Mouse (Mus musculus): ENCODE measurements around the gene Aar2. TPM values are rescaled to one million over a fixed set of nuclear protein-coding genes. Genes with fewer than 3 reads are reported as not detected.

Aar2 gene
- total RNA-seq, 2 experiments from 2014 or later: 22.3 to 23.2 TPM

DNA sequence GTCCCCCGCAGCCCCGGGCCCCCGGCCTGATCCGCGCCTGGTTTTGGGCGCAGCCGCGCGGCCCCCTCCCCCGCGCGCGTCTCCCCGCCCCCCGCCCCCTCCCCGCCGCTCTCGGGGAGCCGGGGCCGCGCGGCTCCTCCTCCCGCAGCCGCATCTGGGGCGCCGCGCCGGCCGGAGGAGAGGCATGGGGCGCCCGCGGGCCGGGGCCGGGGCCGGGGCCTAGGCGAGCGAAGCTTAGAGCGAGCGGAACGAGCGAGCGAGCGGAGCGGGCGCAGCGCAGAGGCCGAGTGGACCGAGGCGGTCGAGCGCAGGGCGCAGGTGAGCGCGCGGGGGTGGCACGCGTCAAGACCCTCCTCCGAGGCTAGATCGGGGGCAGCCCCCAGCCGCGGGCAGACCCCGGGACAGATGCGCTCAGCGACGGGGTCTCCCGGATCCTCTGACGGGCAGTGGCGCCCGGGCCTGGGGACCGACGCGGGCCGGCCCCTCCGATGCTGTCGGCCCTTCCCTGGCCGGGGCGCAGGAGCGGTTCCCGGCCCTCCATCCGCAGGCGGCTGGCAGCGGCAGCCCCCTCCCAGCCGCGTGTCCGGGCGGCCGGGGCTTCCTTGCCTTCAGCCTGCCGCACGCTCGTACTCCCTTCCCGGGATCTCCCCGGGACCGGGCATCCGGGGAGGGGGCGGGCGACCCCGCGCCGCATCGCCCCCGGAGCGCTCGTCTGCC, 66.3 kb downstream of the Aar2 start, which contains the start of gene Dlgap4:
Gene Dlgap4, plus strand, starts transcription at position 165 of the 717 bp plus-strand sequence.
- intact Hi-C loops (cut with DNase I): loop anchor here (2.0 kb wide), 1 partner anchor 91 kb away; no protein-coding TSS in a partner anchor

DNA sequence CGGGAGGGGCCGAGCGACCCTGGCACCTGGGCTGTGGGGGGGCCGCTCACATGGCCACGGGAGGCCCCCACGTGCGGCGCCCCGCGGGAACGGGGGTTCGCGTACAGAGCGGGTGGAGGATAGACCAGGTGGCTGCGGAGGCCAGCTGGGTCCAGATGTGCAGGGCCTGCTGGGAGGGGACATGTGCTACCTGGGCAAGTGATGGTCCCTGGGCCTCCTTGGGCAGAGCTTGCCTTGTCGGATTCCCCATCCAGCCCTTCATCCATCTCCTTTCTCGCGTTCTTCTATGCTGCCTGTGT, 66.8 kb downstream of the Aar2 start:
- intact Hi-C loops (cut with DNase I): no loop called here
- DNase-seq (ENCODE audit: low spot score): no peak

More for the DNA sequence above, 66.3 kb downstream of the Aar2 start, which contains the start of gene Dlgap4:
- DNase-seq (ENCODE audit: low spot score): no peak

DNA sequence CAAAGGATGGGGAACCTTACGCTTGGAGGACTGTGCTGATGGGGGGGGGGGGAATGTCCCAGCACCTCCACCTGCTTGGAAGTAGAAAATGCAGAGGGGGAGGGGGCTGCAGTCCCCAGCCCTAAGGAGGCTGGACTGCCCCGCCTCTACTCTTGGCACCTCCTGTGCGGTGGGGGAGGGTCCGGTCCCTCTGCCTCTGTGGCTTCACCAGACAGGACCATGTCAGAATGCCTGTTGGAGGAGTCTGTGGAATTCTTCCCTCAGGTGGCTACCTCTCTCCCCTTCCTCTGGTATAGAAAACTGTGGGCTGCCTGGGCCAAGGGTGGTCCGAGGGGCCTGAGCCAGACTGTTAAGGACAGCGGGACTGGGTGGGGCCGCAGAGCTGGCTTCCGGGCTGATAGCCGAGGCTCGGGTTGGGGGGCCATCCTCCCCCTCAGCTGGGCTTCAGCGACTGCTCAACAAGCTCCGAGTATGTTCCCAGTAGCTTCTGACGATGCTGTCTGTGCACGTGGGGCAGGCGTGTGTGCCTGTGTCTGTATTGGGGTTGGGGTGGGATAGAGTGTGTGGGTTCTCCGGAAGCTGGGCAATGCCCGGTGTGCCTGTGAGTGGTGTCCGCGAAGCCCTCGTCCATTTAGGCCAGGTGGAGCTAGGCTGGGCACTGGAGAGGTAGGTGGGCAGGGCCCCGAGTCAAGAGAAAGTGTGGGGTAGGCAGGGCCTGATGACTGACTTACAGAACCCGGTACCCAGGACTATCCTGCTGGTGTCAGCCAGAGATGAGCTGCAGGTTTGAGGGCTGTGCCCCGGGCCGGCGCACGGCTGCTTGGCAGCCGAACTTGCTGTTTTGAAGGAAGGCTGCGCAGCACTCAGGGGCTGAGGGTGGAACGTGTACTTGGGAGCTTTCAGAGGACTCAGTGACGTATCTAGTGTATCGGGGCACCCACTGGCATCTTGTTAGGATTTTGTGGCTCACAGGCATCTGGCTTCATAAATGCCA, 67.6 kb downstream of the Aar2 start:
- intact Hi-C loops (cut with DNase I): no loop called here
- no peak for DNase-seq (ENCODE audit: low spot score)

DNA sequence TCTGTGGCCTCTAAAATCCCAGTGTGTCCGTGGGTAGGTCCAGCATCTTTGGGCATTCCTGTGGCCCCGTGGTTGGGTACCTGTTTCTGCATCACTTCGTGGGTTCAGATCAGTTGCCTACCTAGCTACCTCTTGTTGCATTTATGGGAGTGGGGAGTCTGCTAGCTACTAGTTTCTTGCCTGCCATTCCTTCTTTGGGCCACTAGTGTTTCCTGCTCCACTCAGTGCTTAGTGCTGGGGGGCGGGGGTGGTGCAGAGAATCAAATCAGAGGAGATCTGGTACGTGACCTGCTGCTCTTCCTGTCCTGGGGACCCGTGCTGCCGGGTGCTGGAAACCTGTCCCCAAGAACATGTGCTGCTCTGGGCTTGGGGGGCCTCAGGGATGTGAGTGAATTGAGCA, 69.1 kb downstream of the Aar2 start:
- intact Hi-C loops (cut with DNase I): no loop called here
- DNase-seq (ENCODE audit: low spot score): no peak

DNA sequence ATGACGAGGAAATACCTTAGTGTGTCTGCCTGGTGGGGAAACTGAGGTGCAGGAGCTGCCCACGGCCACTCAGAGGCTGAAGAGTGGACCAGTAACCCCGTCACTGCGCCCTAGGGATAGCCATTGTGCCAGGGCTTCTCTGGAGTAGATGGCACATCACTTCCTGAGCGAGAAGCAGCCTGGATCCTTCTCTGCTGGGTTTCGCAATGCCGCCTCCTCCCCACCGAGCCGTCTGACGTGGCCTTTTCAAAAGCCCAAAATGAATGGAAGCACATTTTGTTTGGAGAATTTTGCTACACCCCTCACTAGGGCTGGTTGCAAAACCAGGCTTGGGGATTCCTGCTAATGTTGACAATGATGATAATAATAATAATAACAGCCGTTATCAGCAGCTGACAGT, 70.2 kb downstream of the Aar2 start:
- intact Hi-C loops (cut with DNase I): no loop called here
- DNase-seq (ENCODE audit: low spot score): no peak

Other genes starting within 250 kb of the Aar2 start
- 1 to 10 TPM in 1 of 2 experiments, under 1 TPM in 1; 0.65 to 1.2 TPM for gene Cnbd2, start 235.3 kb upstream of the Aar2 start, total RNA-seq (2021)
- gene Scand1, start 234.9 kb upstream of the Aar2 start, total RNA-seq (2021): 10 to 100 TPM; 76.8 to 80.7 TPM
- 1 to 10 TPM; 7.0 to 7.3 TPM for gene Epb41l1, start 126.7 kb upstream of the Aar2 start, total RNA-seq (2021)
- 10 to 100 TPM; 30.1 to 41.8 TPM for gene Dlgap4, start 66.1 kb downstream of the Aar2 start, total RNA-seq (2021)
- 100 to 1,000 TPM; 200 to 205 TPM for gene Myl9, start 227.8 kb downstream of the Aar2 start, total RNA-seq (2021)

Measured in heart, postnatal 25 days (tissue).